Mouse (Mus musculus) E14TG2a.4 (cell line): Measurements from ENCODE around the gene Akr1d1.

Source experiments
- CTCF ChIP-seq: conservative IDR thresholded peaks from 2 replicates; pipeline ENCODE4 v1.5.1; 2014; ENCODE audit warnings: low read length
- POU5F1 ChIP-seq: IDR thresholded peaks from 2 replicates; pipeline ENCODE4 v1.6.1; 2014; ENCODE audit warnings: low read length, borderline replicate concordance

GRCm38 (mm10) chr6:37541171-37541570, 11.2 kb downstream of the Akr1d1 start:
- TF ChIP-seq CTCF, result no peak
- TF ChIP-seq POU5F1, result no peak
